Mouse (Mus musculus) lung, postnatal 0 days (tissue): ENCODE data around the gene Lalba.

Experiments used
- CTCF ChIP-seq: IDR thresholded peaks from 2 replicates; pipeline ENCODE4 v1.5.1; 2016; ENCODE audit warnings: antibody characterized with exemption, mild to moderate bottlenecking
- EP300 ChIP-seq: IDR thresholded peaks from 2 replicates; pipeline ENCODE4 v1.6.1; 2016; ENCODE audit warnings: antibody characterized with exemption, mild to moderate bottlenecking, control low read depth

GRCm38 (mm10) chr15:98517380-98518355 is 35.1 kb upstream of the Lalba start:
- peak; percentile 93 for TF ChIP-seq CTCF
- TF ChIP-seq EP300 = no peak
